25 mouse cellular contexts compared by ENCODE assay signal in the genomic region with DNA sequence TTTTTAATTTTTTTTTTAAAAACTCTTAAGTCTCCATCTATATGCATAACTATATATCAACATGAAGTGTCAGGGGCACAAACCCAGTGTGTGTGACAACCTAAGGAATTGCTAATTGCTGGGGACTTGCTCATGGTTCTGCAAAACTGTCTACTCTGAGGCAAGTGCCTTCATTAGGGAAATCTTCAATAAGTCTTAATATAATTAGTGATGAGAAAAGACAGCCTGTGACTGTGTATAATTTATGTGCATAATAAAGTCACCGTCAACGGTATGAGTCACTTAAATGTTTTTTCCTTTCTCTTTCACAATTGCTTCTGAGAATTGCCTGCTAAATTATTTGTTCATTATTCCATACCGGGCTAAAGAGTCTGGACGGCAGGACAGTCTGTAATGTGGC.
DNase-seq lines count a peak whose midpoint lies in the region; ATAC-seq lines count a peak whose summit lies in the region.
"Had no signal": no experiment of that assay in that cellular context is flagged by ENCODE, and none has a peak within 500 bp of the region (broad histone marks: within the 10 kb centered on the region; RNA-seq: fewer than 3 reads in every experiment).

No protein-coding gene starts in this region.

- H3K36me3 ChIP-seq in forebrain, embryonic 16.5 days (ENCODE audit: control insufficient read depth, insufficient read depth): no peaks in the 10 kb centered on the region
- H3K36me3 ChIP-seq in forebrain, embryonic 12.5 days (replicated peaks): no peaks in the 10 kb centered on the region
- H3K36me3 ChIP-seq in midbrain, embryonic 11.5 days (ENCODE audit: control insufficient read depth, insufficient read depth, low read length): no peaks in the 10 kb centered on the region
- H3K36me3 ChIP-seq in midbrain, embryonic 10.5 days: no peaks in the 10 kb centered on the region
- no peaks in the 10 kb centered on the region for H3K36me3 ChIP-seq in neural tube, embryonic 15.5 days
- H3K36me3 ChIP-seq: embryonic facial prominence, embryonic 12.5 days; embryonic facial prominence, embryonic 15.5 days; heart, embryonic 12.5 days; heart, embryonic 15.5 days; hindbrain, embryonic 10.5 days; hindbrain, embryonic 13.5 days; intestine, embryonic 15.5 days had no signal

- no peak overlapping the region for H3K4me2 ChIP-seq in forebrain, embryonic 16.5 days (ENCODE audit: low read length)
- no peak overlapping the region for H3K4me2 ChIP-seq in forebrain, embryonic 12.5 days
- H3K4me2 ChIP-seq in midbrain, embryonic 11.5 days: no peak overlapping the region
- H3K4me2 ChIP-seq in neural tube, embryonic 15.5 days: no peak overlapping the region
- H3K4me2 ChIP-seq: embryonic facial prominence, embryonic 12.5 days; embryonic facial prominence, embryonic 15.5 days; heart, embryonic 12.5 days; heart, embryonic 15.5 days; hindbrain, embryonic 13.5 days; intestine, embryonic 15.5 days had no signal

- H3K4me3 ChIP-seq in forebrain, embryonic 16.5 days (replicated peaks; ENCODE audit: low read length): no peak overlapping the region
- H3K4me3 ChIP-seq in forebrain, embryonic 12.5 days (replicated peaks): no peak overlapping the region
- H3K4me3 ChIP-seq in midbrain, embryonic 11.5 days (ENCODE audit: low read depth, low read length): no peak overlapping the region
- H3K4me3 ChIP-seq in midbrain, embryonic 10.5 days: no peak overlapping the region
- no peak overlapping the region for H3K4me3 ChIP-seq in neural tube, embryonic 15.5 days (replicated peaks)
- H3K4me3 ChIP-seq: embryonic facial prominence, embryonic 12.5 days; embryonic facial prominence, embryonic 15.5 days; heart, embryonic 12.5 days; heart, embryonic 15.5 days; hindbrain, embryonic 10.5 days; hindbrain, embryonic 13.5 days; intestine, embryonic 15.5 days had no signal

- no peak overlapping the region for H3K9ac ChIP-seq in forebrain, embryonic 16.5 days (replicated peaks; ENCODE audit: low read depth, low read length)
- no peak overlapping the region for H3K9ac ChIP-seq in forebrain, embryonic 12.5 days
- no peak overlapping the region for H3K9ac ChIP-seq in midbrain, embryonic 11.5 days (ENCODE audit: low read length)
- no peak overlapping the region for H3K9ac ChIP-seq in neural tube, embryonic 15.5 days (replicated peaks)
- H3K9ac ChIP-seq: embryonic facial prominence, embryonic 12.5 days; embryonic facial prominence, embryonic 15.5 days; heart, embryonic 12.5 days; heart, embryonic 15.5 days; hindbrain, embryonic 13.5 days; intestine, embryonic 15.5 days had no signal

- DNase-seq in midbrain, embryonic 11.5 days (ENCODE audit: low spot score, missing footprints): peak; percentile 73
- DNase-seq in midbrain, embryonic 10.5 days (ENCODE audit: low spot score): no peak
- DNase-seq in neural tube, embryonic 10.5 days (ENCODE audit: extremely low spot score, low spot score): no peak
- DNase-seq: adrenal gland, adult 2 months; adrenal gland, postnatal 14 days; cerebellum, adult 11 months; cerebellum, adult 2 months; cerebellum, adult 9-11 months; cerebellum, postnatal 25 days; gastrocnemius, postnatal 25 days; heart, adult 18-20 months; heart, postnatal 10 days; heart, postnatal 36 days had no signal

- H3K27me3 ChIP-seq in forebrain, embryonic 16.5 days (replicated peaks; ENCODE audit: control insufficient read depth, insufficient read depth, low read length): no peaks in the 10 kb centered on the region
- H3K27me3 ChIP-seq in forebrain, embryonic 12.5 days: no peaks in the 10 kb centered on the region
- no peaks in the 10 kb centered on the region for H3K27me3 ChIP-seq in midbrain, embryonic 11.5 days (ENCODE audit: control insufficient read depth, insufficient read depth, low read length)
- H3K27me3 ChIP-seq in midbrain, embryonic 10.5 days (ENCODE audit: low read depth, poor library complexity, severe bottlenecking): no peaks in the 10 kb centered on the region
- no peaks in the 10 kb centered on the region for H3K27me3 ChIP-seq in neural tube, embryonic 15.5 days (replicated peaks)
- H3K27me3 ChIP-seq: embryonic facial prominence, embryonic 12.5 days; embryonic facial prominence, embryonic 15.5 days; heart, embryonic 12.5 days; heart, embryonic 15.5 days; hindbrain, embryonic 13.5 days; intestine, embryonic 15.5 days had no signal

- ATAC-seq in forebrain, embryonic 16.5 days: peak; percentile 61; the same call in 1 of the 2 replicates
- no peak for ATAC-seq in forebrain, embryonic 12.5 days (ENCODE audit: low FRiP score)
- ATAC-seq in midbrain, embryonic 11.5 days (ENCODE audit: low FRiP score): no peak
- 0 out of 2 replicates have a peak, but pooled peaks have one; percentile 16 for ATAC-seq in neural tube, embryonic 15.5 days (ENCODE audit: low FRiP score)
- ATAC-seq: CD4-positive, CD25-positive, alpha-beta regulatory T cell, adult 4 months; hindbrain, embryonic 16.5 days; intestine, embryonic 15.5 days had no signal

- no peaks in the 10 kb centered on the region for H3K9me3 ChIP-seq in forebrain, embryonic 16.5 days (ENCODE audit: control insufficient read depth, low read length)
- no peaks in the 10 kb centered on the region for H3K9me3 ChIP-seq in forebrain, embryonic 12.5 days
- H3K9me3 ChIP-seq in midbrain, embryonic 11.5 days (ENCODE audit: control insufficient read depth, low read length): no peaks in the 10 kb centered on the region
- no peaks in the 10 kb centered on the region for H3K9me3 ChIP-seq in midbrain, embryonic 10.5 days (replicated peaks)
- H3K9me3 ChIP-seq in neural tube, embryonic 15.5 days (replicated peaks): no peaks in the 10 kb centered on the region
- H3K9me3 ChIP-seq: embryonic facial prominence, embryonic 12.5 days; embryonic facial prominence, embryonic 15.5 days; heart, embryonic 12.5 days; heart, embryonic 15.5 days; hindbrain, embryonic 10.5 days; hindbrain, embryonic 13.5 days; intestine, embryonic 15.5 days had no signal

- H3K27ac ChIP-seq in forebrain, embryonic 16.5 days (ENCODE audit: low read length): no peak overlapping the region
- H3K27ac ChIP-seq in forebrain, embryonic 12.5 days: no peak overlapping the region
- H3K27ac ChIP-seq in midbrain, embryonic 11.5 days (ENCODE audit: low read depth, low read length): no peak overlapping the region
- H3K27ac ChIP-seq in midbrain, embryonic 10.5 days (replicated peaks): no peak overlapping the region
- H3K27ac ChIP-seq in neural tube, embryonic 15.5 days (replicated peaks): no peak overlapping the region
- H3K27ac ChIP-seq: embryonic facial prominence, embryonic 12.5 days; embryonic facial prominence, embryonic 15.5 days; heart, embryonic 15.5 days; hindbrain, embryonic 10.5 days; hindbrain, embryonic 13.5 days; intestine, embryonic 15.5 days had no signal

- peaks cover 3% of the 10 kb centered on the region; the same call in 1 of the 2 replicates for H3K4me1 ChIP-seq in forebrain, embryonic 16.5 days (replicated peaks; ENCODE audit: control insufficient read depth, insufficient read depth, low read length)
- no peaks in the 10 kb centered on the region; the same call in 1 of the 2 replicates for H3K4me1 ChIP-seq in forebrain, embryonic 12.5 days
- H3K4me1 ChIP-seq in midbrain, embryonic 11.5 days (ENCODE audit: control insufficient read depth, insufficient read depth, low read length): no peaks in the 10 kb centered on the region
- H3K4me1 ChIP-seq in midbrain, embryonic 10.5 days: no peaks in the 10 kb centered on the region
- H3K4me1 ChIP-seq in neural tube, embryonic 15.5 days: 0 out of 2 replicates have a peak, but pooled peaks cover 4% of the 10 kb centered on the region
- H3K4me1 ChIP-seq: embryonic facial prominence, embryonic 12.5 days; embryonic facial prominence, embryonic 15.5 days; heart, embryonic 12.5 days; heart, embryonic 15.5 days; hindbrain, embryonic 10.5 days; intestine, embryonic 15.5 days had no signal

- 30% methylated on average over 4 of the region's 4 CpGs for WGBS in forebrain, embryonic 16.5 days
- 46% methylated on average over 4 of the region's 4 CpGs for WGBS in forebrain, embryonic 12.5 days
- 78% methylated on average over 4 of the region's 4 CpGs for WGBS in midbrain, embryonic 11.5 days
- WGBS in midbrain, embryonic 10.5 days: 87% methylated on average over 4 of the region's 4 CpGs
- WGBS in neural tube, embryonic 15.5 days: 45% methylated on average over 4 of the region's 4 CpGs

Comparison
In these comparisons a context has a peak if more than half of its experiments do, and no peak if none do; other contexts are left out.
1. ATAC-seq: peak in forebrain, embryonic 16.5 days (single experiment) and neural tube, embryonic 15.5 days (single experiment); none in forebrain, embryonic 12.5 days (single experiment) and midbrain, embryonic 11.5 days (single experiment).